Mouse (Mus musculus) CD4-positive helper T cell, adult 2 months (primary cell): Measurements from ENCODE around the gene Tgoln1.

Experiments used
- DNase-seq: peaks from one replicate; pipeline ENCODE4 v3.0.0-alpha.2; 2012; ENCODE audit warnings: low read depth, missing footprints, low spot score

Gene Tgoln1

DNA sequence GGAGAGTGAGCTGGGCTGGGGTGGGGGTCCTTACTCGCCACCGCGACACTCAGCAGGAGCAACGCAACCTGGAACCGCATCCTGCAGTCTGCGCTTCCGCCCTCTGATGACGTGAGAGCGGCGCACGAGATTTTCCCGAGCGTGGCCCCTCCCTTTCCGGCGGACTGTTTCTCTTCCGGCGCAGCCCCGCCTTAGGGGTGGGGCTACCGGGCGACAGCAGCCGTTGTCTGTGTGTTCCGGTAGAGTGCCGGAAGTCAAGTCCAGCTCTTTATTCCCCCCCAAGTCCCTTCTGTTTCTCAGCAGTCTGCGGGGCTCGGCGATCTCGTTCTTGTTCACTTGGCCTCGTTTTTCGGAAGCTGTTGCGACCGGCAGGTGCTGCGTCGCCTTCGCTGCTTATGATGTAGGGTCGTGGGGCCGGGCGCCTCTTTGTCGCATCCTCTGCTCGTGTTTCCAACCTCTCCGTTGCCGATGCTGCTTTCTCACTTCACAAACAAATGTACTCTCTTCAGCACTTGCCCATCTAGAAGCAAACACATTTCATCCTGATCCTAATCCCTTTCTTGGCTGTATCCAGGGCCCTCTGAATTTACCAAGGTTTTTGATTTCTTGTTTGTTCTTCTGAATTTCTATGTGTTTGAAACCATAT is at the start of gene Tgoln1:
Gene Tgoln1, minus strand, starts transcription at position 358 of the 646 bp plus-strand sequence.
- DNase-seq: peak; percentile 97

DNA sequence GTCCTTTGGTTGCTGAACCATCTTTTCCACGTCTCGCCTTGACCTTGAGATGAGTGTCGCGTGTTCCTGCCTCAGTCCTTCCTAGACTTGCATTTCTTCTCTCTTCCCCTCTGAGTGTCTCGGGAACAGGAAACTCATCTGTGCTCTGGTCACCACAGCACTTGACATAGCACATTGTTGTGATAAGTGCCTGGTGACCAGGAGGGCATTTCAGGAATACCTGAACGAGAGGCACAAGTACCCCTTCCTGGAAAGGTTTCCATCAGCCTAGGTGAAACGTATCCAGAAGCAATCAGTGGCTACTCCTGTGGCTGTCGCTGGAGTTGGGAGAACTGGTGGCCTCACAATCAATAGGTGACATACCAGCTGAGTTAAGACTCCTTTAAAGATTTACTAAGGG is 47.5 kb upstream of the Tgoln1 start:
- no peak for DNase-seq

DNA sequence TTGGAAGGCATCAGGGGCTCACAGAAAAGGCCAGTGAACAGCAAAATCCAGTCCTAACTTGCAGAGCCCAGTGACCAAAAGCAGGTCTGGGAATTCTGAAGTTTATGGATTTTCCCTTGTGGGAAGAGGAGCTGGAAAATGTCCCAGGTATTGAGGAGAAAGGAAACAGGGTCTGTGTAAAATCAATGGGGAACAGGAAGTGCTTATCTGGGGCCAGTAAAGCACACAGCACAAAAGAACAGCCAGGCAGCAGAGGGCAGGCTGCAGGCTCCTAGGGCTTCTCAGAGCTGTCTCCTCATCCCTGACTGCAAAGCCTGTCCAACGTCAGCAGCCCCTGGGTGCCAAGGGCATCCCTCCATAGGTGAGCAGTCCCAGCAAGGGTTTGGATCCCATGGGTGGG is 46.2 kb upstream of the Tgoln1 start:
- DNase-seq: no peak

DNA sequence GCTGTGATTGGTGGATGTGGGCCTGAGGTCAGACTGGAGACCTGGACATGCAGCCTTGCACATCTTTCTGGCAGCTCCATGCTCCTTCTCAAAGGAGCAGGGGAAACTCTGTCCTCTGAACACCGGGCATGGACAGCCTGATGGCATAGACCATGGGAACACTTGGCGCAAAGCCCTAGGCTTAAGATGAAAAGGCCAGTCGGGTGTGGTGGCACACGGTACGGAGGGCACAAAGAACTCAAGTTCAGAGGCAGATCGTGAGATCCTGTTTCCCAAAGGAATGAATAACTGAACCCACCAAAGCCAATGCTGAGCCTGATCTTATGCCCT is 43.6 kb upstream of the Tgoln1 start:
- DNase-seq: no peak

DNA sequence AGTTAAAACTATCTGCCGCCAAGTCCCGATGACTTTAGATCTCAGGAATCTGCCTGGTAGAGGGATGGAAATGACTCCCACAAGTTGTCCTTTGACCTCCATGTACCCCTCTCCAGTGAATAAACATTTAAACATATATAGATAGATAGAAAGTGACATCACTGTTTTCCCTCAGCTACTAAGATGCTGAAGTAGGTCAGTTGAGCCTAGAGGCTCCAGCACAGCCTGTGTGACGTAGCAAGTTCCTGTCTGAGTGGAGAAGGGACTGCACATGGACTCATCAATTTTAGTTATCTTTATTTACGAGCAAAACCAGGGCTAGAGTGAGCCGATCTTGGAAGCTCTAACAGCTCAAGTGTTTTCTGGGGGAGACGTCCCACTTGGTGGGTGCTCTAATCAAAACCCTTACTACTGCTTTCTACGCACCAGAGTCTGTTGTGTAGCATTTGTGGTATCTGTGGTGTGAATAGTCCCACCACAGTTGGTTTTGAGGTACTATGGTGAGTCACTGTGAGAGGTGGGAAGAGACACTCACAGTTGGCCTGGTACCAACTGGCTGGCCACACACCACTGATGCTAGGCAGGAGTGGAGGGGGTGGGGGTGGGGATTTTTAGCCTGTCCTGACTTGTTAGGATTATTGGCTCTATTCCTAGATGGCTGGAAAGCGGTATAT is 43.1 kb upstream of the Tgoln1 start:
- peak; percentile 13 for DNase-seq

DNA sequence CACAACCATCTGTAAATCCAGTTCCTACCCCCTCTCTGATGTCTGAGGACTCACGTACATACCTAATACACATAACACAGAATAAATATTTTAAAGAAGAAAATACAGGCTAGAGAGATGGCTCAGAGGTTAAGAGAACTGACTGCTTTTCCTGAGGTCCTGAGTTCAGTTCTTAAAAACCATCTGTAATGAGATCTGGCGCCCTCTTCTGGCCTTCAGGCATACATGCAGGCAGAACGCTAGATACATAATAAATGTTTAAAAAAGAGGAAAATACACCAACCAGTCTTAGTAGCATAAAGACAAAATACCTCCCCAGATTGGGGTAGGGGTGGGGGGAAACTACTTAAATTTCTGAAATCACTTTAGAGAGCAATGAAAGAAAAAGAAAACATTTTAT is 41.2 kb upstream of the Tgoln1 start:
- DNase-seq: peak; percentile 47

DNA sequence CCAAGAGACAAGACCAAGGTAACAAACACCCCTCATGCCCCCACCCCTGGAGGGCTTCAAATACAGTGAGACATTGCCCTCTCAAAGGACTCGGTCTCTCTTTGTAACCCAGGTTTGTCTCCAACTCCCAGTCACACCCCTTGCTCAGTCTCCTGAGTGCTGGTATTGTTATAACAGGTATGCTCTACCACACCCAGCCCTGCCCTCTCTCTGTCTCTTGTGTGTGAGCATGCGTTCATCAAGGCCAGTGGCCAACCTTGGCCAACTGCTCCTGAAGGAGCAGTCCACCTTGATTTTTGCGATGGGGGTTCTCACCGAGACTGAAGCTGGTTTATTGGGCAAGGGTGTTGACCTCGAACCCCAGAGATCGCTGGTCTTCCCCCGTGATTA is 39.2 kb upstream of the Tgoln1 start:
- no peak for DNase-seq

DNA sequence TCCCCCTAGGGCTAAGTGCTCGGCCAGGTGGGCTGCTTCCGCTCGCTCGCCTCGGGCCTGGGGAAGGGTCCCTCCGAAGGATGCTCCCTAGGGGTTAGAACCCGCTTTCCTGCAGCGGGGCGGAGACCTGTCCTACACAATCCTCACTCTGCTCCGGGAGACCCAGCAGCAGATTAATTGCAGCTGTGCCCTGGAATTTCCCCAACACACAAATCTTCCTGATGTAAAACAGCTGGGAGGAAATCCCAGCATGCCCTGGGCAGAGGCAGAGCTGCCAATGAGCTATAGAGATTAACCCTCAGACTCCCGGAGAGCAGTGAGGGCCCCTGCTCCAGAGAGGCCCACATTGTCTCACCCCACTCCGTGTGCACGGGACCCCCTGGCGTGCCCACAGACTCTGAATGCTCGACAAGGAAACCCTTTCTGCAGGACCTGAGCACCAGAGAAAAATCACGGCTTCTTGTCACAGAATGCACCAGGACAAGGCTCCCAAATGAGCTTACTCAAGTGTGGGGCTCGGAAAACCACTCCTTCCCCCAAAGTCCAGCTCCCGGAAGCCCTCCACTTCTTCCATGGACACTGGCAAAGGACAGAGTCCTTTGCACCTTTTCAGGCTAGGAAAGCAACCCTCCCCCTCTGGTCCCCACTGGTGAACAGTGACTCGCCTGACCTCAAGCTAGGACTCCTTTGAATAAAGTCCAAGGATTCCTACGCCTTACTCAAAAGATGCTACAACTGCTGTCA is 38.7 kb upstream of the Tgoln1 start:
- DNase-seq: no peak

DNA sequence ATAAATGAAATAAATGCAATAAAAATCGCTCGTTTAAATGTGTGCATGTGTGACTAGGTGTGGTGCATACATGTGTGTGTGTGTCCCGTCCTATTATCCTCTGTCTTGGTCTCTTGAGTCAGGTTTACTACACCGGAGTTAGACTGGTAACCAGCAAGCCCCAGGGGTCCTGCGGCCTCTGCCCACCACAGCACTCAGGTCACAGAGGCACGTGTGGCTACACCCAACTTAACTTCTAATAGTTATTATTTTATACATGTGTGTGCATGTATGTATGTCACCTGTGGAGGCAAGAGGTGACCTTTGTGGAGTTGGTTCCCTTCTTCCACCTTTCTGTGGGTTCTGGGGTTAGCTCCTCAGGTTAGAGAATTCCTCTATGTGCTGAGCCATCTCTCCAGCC is 37.6 kb upstream of the Tgoln1 start:
- DNase-seq: no peak

DNA sequence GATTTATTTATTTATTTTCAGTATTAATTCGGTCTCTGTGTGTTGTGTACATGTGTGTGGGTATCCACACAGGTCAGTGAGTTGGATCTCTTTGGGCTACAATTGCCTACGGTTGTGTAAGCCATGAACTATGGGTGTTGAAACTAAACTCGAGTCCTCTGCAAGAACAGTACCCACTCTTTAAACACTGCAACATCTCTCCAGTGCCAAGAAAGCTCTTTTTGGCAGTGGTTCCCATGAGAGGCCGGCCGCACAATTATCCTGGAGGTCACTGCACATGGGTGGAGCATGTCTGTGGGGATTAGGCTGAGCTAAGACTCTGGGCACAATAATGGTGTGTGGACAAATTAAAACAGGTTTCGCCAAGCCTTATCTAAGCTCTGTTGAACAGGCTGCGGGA is 36.6 kb upstream of the Tgoln1 start:
- no peak for DNase-seq

DNA sequence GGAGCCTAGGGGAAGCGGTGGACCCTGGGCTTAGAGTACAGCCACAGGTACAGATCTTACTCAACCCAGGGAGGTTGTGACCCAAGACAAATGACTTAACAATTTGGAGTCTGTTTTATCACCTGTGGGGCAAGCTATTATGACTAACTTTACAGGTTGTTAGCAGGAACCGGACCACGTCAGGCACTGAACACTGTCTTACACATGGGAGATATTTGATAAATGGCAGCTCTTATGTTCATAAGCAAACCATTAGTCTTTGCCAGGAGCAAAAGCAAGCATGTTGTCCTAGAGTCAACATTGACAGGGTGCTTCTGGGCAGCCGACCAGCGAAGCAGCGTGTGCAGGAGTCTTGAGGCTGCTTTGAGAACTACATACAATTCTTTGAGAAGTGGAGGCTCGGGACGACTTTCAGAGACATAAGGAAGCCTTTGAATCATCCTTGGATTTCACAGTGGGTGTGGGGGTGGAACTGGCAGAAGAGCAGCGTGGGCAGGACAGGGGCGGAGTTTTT is 33.6 kb upstream of the Tgoln1 start:
- no peak for DNase-seq

DNA sequence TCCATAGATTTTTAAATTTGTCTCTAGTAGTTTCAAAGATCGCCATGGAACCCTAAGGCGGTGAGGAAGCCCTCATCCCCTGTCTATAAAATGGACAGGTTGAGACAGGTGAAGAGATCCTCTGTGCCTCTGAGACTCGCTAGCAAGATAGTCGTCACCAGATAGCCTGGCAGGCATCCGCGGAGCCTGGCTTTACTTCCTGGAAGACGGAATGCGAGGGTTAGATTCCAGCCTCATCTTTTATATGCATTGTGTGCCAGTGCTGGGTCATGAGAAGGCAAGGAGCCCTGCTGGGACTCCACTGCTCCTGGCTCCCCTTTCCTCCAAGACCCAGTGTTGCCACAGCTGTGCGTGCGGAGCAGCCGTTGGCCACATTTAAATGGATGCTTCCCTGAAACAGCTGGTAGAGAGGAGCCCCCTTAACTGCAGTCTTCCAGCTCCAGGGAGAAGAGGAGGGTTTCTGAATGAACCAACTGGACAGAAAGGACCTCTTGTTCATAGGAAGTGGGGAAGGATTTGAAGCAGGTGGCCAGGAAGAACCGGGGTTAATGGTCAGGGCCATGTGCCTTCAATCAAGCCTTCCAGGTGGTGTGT is 31.3 kb upstream of the Tgoln1 start:
- no peak for DNase-seq

DNA sequence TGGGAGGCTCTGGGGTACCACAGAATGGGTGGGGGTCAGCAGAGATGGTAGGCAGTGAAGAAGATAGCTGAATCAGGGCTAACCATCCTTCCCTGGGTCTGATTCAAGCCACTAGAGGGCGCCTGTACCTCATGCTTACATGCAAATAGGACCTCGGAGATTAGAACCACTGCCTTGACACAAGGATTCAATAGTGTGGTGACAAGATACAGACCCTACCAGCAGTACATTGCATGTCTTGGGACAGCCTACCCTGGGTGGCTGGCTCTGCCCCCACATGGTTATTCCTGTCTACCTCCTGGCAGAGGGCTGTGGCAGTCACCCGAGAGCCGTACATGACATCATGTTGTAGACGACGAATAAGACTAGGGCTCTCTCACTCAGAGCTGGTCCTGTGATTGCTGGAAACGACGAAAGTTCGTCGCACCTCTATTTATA is 30.6 kb upstream of the Tgoln1 start:
- DNase-seq: peak; percentile 59

DNA sequence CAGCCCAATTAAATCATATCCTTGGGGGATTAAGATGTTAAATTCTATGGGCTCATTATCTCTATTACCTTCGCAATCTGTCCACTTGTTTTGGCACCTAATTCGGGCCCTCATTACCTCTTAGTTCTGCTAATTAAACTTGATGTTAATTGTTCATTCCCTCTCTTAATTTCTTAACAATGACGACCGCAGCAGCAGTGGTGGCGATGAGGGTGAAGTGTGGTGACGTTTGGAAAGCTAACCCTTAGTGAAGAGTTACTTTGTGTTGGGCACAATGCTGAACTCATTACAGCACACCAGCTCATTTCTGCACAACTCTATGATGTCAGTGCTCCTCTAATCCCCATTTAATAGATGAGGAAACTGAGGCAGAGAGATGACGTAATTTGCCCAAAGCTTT is 28.6 kb upstream of the Tgoln1 start:
- no peak for DNase-seq

DNA sequence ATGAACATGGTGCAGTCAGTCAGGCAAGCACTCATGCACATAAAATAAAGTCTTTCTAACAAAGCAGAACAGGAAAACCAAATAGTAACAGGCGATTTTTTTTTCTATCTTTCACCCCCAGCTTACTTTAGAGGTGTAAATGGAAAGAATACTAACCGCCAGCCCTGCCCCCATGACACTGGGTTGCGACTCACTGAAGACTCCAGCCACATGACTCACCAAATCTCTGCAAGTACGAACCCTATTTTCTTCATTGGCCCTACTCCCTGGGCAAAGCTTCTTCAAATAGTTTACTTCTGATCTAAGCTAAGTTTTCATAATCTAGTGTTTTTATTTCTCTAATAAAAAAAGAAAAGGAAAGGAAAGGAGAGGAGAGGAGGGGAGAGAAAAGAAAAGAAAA is 27.8 kb upstream of the Tgoln1 start:
- no peak for DNase-seq

DNA sequence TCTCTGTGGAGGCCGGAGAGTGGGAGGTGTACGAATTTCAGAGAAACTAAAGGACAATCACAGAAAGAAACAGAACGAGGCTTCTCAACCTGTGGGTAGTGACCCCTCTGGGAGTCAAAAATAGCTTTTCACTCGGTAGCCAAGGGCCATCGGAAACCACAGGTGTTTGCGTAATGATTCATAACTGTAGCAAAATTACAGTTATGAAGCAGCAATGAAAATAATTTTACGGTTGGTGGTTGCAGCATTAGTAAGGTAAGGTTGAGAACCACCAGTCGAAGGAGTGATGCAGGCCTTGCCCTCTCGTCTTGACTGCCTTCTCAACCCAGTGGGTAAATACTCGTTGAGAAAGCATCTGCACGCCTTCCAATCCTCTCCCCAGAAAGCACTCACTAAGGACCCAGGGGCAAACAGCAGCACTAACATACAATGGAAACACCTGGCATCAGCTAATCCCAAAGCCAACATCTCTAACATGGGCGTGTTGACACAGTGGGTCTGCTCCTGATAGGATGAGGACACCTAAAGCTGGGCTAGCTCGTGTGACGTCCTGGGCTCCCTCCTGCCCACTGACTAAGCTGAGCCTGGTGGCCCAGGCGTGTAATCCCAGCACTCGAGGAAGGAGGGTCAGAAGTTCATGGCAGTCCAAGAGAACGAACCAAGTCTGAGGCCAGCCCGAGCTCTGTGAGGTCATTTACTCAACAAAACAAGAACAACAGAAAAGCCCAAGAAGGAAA is 24.6 kb upstream of the Tgoln1 start:
- DNase-seq: no peak

DNA sequence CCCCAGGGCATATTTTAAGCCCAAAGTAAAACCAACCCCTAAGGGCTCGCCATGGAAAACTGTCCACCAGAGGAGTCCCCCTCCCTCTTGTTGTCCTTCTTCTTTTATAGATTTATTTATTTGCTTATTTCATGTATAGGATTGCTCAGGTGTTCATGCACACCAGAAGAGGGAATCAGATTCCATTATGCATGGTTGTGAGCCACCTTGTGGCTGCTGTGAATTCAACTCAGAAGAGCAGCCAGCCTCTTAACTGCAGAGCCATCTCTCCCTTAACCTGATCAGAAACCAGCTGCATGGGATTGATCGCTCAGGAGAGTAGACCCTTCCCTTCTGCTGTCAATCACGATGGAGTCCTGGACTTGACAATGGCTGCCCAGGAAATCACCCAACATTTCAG is 20.1 kb upstream of the Tgoln1 start:
- peak; percentile 32 for DNase-seq

DNA sequence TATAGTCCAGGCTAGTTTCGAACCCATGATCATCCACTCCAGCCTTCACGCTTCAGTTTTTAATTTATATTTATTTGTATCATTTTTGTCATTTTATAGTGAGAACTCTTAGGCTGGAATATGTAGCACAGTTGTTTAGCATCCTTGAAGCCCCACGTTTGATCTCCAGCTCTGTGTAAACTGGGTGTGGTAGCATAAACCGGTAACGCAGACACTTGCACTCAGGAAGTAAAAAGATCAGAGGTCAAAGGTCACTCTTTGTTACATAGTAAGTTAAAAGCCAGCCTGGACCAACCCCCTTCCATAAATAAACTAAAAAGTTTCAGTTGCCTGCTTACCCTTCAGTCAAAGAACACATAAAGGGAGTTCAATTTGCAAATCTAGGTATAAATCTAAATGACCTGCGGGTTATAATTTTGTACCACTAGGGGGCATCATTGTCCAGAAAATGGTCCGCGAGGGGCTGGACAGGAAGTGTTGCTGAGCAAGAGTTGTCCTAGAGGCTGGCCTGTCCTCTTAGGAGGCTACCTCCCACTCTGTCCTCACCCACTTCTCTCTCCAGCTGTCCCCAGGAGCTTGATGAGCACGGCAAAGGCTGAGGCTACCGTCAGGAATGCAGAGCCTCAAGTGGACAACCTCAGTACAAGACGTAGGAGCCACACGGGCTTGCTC is 19.1 kb upstream of the Tgoln1 start:
- peak; percentile 62 for DNase-seq

DNA sequence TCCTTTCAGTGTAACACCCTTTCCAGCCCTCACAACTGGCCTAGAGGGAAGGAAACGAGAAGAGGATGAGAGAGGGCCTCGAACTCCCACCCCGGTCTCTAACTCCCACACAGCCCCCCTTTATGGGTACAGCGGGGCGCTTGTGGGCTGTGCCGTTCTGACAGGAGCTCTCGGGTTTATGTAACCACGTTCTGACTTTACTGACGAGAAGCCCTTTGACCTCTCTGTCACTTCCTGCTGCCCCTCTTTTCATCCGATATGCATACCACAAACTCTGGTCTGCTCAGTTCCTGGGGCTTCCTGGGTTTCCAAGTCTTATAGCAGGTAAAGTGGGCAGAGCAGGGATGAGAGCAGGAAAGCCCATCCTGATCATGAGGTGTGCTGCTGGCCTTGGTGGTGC is 17.5 kb upstream of the Tgoln1 start:
- peak; percentile 38 for DNase-seq

DNA sequence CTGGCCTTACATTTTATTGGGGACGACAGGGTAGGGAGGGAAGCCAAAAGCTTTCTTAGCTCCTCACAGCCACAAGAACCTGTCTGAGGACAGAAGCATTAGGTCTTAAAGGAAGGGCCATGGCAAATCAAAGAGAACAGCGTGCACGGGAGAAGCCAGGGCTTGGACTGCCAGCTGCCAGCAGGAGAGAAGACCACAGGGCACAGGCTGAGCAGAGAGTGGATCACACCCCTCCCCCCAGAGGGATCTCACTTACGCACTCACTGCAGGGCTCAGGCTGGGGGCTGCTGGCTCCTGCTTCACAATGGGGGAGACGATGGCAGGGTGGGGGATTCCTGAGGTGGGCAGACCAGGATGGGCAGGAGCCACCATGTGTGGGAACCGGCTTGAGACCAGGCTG is 14.9 kb upstream of the Tgoln1 start:
- no peak for DNase-seq

DNA sequence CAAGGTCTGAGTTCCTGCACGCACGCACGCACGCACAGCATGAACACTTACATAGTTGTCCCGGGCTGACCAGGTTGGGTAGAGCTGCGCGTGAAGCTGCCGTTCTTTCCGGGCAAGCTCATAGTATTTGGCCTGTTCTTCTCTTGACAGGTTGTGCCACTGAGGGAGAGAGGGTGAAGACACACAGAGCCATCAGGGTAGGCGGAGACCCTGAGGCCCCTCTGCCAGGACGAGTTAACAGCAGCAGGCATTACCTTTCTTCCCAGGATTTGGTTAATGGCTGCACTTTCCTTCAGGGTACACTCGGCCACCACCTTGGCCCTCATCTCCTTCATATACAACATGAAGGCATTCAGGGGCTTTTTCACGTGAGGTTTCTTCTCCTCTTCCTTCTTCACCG is 14.2 kb upstream of the Tgoln1 start:
- no peak for DNase-seq
